Mouse (Mus musculus): ENCODE results near the gene Snrpf.

Snrpf gene

GRCm38 (mm10) chr10:93589281-93589848 is at the start of gene Snrpf:
Gene Snrpf, minus strand, starts transcription at chr10:93589706.
- peak; percentile 93 for DNase-seq

DNA sequence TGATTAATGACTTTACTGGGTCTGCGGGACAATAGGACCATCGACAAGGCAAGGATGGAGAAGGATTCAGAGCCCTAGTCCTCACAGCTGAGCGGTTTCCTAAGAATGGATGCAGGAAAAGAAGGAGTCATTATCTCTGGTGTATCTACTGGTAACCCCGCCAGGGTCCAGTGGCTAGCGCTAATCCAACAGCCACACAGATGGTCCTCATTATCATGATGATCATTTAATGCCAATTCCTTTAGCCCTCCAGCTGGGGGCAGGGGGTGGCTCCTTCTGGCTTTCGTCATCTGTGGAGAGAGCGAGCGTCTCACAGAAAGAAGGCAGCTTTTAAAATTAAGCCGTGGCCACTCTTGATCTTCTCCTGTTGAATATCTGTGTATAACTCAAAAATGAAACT is 46.4 kb upstream of the Snrpf start:
- no peak for DNase-seq

DNA sequence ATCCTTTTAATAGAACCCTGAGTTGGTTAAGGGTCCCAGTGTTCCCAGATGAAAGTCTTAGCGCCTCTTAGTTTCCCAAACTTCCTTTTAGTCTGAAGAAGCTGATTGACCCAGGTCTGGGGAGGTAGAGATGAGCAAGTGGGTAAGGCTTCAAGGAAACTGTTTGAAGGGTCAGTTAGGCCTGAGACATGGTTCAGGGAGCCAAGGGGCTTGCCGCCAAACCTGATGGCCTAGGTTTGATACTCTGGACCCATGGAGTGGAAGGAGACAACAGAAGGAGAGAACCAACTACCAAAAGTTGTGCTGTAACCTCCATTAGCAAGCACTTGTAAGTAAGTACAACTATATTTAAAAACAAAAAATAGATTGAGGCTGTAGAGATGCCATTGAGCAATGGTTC is 44.5 kb upstream of the Snrpf start:
- no peak for DNase-seq

- no peak for DNase-seq
Observed at GRCm38 (mm10) chr10:93633563-93633962, 44.1 kb upstream of the Snrpf start.

DNA sequence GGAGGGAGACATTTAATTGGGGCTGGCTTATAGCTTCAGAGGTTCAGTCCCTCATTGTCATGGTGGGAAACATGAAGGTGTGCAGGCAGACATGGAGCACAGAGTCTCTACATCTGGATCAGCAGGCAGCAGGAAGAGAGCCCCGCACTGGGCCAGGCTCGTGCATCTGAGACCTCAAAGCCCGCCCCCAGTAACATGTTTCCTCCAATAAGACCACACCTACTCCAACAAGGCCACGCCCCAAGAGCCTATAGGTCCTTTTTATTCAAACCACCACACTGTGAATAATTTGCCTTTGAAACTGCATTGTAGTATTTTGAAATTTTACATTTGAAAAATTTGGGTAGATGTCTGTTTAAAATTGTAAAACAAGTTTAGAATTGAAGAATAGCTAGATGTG is 42.6 kb upstream of the Snrpf start:
- no peak for DNase-seq

DNA sequence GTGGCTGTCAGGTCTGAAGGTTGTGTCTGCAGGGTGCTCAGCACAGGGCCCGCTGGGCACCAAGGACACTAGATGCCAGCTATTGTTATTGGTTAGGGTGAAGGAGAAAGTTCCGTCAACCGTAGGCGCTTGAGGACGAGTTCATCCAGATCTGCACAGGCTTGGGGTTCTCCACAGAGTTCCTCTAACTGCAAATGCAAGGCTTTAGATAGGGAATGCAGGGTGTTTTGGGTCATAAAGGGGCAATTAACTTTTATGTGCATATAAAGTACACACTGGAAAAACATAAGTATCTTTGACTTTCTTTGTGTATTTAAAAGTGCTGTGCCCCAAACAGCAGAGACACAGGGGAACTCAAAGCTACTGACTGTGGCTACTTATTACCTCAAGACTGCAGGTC is 40.8 kb upstream of the Snrpf start:
- no peak for DNase-seq

GRCm38 (mm10) chr10:93624151-93624550 is 34.6 kb upstream of the Snrpf start:
- no peak for DNase-seq

GRCm38 (mm10) chr10:93623725-93624124 is 34.2 kb upstream of the Snrpf start:
- no peak for DNase-seq

DNA sequence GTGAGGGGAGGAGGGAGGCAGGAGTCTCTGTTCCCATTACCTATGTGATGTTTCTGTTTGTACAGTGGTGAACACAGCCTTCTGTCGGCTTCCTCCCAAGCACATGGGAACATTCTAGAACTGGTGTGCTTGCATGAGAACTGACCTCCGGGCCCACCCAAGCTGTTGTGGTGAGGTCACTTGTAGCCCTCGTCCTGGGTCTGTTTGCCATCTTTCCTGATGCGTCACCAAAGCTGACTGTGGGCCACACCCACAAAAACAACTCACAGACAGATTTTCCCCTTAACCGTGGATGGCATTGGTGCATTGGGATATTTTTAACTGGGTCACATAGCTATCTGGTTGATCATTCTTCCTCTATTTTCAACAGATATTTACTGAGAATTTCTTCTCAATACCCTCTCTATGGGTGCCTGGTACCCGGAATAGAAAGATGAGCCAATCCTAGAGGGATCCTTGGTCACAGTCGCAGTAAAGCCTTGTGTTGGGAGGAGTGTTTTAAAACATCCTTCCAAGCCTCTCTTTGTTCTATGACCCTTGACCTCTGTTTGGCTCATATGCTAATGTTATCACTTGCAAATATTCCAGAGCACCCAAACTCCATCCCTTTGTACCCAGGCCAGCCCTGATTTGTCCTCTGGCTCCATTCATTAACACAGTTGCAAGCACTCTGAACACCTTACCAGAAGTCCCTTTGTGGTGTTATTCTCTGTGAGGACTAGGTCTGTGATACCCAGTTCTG is 31.1 kb upstream of the Snrpf start:
- no peak for DNase-seq

GRCm38 (mm10) chr10:93614850-93615249 is 25.3 kb upstream of the Snrpf start:
- DNase-seq, result no peak

GRCm38 (mm10) chr10:93611419-93612007 is 22.0 kb upstream of the Snrpf start:
- peak; percentile 41 for DNase-seq

- DNase-seq, result no peak
Observed at GRCm38 (mm10) chr10:93610896-93611295, 21.4 kb upstream of the Snrpf start.

DNA sequence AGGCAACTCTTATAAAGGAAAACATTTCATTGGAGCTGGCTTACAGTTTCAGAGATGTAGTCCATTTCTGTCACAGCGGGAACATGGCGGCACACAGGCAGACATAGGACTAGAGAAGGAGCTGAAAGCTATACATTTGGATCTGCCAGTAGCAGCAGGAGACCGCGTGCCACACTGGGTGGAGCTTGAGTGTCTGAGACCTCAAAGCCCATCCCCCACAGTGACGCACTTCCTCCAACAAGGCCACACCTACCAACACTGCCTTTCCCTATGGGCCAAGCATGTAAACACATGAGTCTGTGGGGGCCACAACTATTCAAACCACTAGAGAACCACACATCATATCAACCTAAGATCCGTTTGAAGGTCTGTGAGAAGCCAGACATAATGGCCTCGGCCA is 19.7 kb upstream of the Snrpf start:
- DNase-seq, result no peak

- peak; percentile 17 for DNase-seq
Observed at GRCm38 (mm10) chr10:93608051-93608450, 18.5 kb upstream of the Snrpf start.

DNA sequence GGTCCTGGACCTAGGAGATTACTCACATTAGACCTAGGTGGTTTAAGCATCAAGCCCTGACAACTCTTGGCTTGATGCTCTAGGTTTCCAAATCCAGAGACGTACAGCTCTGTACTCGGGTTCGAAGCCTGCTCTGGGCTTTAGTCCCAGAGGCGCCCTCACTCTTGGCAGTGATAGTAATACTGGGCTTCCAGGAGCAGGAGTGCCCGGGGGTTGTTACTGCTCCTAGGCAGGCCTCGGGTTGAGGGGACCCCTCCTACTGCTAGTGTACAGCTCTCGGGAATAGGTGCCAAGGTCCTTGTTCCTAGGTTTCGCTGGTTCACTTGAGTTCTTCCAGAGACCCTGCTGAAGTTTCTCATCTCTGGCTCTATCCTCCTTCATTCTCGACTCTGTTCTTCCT is 16.8 kb upstream of the Snrpf start:
- DNase-seq, result no peak

DNA sequence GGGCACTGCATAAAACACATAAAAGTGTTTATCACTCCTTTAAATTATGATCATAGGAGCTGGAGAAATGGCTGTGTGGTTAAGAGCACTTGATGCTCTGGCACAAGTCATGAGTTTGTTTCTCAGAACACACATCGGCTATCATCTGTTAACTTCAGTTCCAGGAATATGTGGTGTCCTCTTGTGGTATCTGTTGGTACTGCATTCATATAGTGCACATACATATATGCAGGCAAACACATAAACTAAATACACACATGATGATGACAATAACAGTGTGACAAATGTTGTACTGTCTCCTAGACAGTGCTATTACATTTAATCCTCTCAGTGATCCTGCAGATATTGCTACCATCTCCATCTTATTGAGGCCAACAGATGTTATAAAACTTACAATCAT is 13.8 kb upstream of the Snrpf start:
- no peak for DNase-seq

DNA sequence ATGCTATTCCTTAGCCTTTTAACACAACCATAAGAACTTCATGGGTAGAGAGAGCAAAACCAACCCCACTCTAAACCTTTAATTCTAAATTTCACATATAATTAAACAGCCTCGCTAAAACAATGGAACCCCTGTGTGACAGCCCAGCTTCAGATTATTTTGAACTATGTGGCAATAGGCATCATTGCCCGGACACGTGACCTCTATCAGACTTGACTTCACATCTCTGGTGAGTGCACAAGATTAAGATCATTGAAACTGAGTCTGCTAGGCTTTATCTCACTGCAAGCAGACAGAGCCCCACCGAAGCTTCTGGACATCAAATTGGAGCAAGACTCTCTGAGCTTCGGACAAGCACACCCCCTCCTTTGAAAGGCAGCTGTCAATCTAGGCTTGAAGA is 12.8 kb upstream of the Snrpf start:
- no peak for DNase-seq

GRCm38 (mm10) chr10:93596641-93597040 is 7.1 kb upstream of the Snrpf start:
- DNase-seq, result no peak

DNA sequence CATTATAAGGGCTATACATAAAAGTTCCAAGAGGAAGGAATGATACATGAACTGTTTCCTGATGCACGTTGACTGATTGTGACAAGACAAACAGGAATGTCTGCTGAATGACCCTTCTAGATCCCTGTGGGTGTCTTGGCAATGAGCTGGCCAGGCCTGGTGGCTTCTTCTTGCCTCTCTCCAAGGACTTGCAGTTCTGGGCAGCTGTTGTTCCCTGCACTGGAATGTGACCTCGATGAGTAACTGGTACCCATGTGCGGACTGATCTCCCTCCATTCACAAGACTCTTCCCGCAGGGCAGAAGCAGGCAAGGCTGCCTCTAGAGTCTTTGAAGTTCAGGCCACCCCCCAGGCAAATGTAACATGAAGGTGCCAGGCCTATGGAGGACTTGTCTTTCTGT is 6.3 kb upstream of the Snrpf start:
- DNase-seq, result peak; percentile 19

DNA sequence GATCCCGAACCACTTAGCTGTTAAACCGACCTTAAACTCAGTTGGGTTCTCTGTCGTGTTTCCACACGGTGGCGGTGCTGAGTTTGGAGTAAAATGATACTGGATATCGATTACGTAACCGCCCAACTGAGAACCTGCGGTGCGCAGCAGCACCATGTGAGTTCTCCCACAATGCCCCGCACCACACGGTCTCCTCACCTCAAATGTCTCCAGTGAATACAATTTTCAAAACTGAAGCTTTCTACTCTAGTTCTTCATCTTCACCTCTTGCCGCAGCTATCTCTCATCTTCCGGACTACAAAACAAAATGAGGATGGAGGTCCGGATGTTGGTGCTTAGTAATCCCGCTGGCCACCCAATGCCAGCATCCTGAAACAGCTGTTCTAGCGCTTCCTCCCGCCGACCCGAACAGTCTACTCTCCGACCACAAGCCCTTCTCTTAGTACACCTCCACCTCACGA is 4.5 kb upstream of the Snrpf start:
- DNase-seq, result peak; percentile 89

DNA sequence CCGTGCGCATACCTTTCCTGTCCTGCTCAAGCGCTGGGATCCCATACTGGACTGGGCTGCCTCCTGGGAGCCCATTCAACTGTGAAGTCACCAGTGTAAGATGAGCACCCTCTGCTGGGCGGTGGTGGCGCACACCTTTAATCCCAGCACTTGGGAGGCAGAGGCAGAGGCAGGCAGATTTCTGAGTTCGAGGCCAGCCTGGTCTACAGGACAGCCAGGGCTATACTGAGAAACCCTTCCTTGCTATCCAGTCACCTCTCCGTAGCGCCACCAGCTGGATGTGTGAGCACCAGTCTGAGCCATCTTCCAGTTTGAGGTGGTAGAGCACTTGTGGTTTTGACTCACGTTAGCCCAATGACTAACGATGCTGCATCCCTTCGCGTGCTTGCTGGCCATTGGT is 3.0 kb upstream of the Snrpf start:
- DNase-seq, result peak; percentile 21

DNA sequence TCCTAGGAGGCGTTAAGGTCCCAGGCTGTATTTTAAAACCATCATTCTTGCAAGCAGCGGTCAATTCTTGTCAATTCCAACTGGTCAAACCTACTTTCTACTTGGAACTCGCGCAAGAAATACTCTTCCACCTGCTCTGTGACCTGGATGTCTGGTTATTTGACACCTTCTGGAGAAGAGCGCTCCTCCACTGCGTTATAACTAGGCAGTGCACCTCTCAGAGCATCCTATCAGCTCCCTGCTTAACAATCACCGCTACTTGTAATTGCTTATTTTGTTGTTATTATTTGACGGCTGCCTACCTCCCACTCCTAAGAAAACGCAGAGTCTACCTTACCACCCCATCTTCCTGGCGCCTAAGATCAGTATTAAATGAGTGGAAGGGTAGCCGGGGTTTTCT is 710 bp downstream of the Snrpf start:
- DNase-seq, result no peak

DNA sequence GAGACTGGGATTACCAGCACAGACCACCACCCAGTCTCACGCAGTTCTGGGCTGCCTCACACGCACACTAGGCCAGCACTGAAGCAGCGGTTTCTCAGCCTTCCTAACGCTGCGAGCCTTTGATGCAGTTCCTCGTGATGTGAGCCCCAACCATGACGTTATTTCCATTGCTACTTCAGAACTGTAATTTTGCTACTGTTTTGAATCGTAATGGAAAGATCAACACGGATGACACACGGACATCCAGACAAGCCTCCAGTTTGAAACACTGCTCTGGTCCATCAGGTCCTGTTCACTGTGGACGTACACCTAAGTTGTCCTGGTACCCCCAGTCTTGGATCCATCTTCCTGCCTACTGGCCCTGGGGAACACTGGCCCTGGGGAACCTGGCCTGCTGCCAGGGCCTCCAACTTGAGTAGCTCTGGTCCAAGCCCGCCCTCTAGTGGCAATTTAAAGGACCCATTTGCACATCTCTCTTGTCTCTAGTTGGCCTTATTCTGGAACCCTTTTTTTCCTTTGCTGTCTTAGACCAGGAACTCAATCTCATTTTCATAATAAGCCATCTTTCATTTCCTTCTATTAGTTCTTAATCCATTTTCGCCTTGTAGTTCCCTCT is 12.1 kb downstream of the Snrpf start:
- peak; percentile 80 for DNase-seq

DNA sequence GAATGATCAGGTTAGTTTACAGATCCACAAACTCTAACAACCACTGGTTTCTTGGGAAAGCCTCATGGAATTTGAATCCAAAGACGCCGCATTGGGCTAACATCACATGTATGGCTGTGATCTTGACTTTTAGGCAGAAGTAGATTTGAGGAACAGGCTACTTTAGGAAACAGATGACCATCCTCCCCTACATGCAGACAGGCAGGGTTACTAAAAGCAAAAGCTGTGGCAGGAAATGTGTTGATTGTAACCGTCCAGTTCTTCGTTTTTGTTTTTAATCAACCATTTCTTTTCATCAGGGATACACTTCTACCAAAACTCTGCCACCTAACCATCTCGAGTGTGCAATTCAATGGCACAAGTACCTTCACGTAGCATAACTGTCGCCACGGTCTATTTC is 13.5 kb downstream of the Snrpf start:
- no peak for DNase-seq
